Mouse (Mus musculus) monocyte, adult 59 days (primary cell): Measurements from ENCODE around the gene Tnni1. TPM values are rescaled to one million over a fixed set of nuclear protein-coding genes. Genes with fewer than 3 reads are reported as not detected.

Experiments
- total RNA-seq, 2 experiments: library from RNA; stranded (reverse); gene quantifications; one replicate each; pipeline ENCODE4 v1.2.4; 2023

Gene Tnni1
- total RNA-seq, result not detected

DNA sequence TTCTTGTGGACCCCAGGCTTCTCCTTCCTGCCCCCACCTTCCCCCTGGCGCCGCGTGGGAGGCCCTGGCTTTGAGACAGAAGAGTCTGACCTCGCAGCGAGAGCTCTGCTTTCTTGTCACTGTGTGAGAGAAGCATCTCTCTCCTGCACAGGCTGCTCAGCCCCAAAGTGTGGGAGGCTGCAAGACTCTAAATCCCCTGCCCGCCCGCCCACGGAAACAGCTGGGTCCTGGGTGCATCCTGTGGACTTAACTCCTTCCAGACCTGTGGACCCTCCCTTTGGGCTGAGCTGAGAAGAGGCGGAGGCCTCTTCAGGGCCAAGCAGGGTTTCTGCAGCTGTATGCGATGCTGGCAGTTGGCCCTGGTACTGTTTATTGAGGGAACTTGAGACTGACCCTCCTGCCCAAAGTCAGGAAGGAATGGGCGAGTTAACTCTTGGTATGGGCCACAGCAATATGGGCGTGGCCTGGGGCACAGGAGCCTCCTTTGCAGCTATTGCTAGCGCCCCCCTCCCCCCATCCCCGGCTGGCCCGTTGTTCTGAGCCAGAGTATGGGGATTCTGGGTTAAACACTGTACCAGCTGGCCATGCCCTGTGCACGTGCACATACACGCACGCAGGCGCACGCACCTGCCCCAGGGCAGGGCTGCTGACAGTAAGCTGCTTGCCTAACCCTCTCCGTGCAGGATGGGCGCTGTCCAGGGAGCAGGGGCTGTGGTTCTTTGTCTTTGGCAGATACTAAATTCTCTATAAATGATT is at the start of gene Tnni1:
Tnni1 (plus strand) TSS at position 655 of the 756 bp plus-strand sequence.

DNA sequence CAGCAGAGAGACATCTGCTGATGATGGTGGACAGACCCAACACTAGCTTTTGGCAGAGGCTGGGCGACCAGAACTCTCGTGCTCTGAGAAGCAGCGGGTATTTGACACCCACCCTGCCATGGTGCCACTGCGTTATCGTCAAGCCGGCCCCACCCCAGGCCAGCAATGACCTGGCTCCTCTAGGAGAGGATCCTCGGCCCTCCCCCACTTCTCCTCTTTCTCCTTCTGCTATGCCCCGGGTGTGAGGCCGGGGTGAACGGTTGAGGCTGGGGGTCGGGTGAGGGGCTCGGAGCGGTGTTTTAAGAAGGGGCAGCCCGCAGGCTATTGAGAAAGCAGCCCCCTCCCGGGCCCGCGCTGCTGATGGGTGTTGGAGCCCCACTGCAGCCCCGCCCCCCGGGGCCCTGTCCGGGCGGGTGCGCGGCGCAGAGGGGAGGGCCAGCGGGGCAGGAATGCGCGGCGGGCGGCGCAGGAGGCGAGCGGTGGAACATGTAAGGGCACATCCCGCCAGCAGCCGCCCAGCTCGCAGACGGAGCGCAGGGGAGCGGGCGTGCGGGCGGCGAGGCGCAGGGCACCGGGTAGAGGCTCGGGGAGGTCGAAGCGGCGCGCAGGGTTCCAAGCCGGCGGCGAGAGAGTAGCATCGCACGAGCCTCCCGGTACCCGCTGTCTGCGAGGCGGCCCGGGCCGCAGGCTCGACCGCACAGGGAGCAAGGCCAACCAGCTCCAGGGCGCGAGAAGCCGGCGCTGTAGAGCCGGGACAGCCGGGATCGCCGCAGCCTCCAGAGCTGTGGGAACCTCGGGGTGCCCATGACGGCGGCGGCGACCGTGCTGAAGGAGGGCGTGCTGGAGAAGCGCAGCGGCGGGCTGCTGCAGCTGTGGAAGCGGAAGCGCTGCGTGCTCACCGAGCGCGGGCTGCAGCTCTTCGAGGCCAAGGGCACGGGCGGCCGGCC is 13.3 kb upstream of the Tnni1 start, which contains the start of gene Phlda3:
Phlda3 (plus strand) TSS at position 475 of the 947 bp plus-strand sequence.

DNA sequence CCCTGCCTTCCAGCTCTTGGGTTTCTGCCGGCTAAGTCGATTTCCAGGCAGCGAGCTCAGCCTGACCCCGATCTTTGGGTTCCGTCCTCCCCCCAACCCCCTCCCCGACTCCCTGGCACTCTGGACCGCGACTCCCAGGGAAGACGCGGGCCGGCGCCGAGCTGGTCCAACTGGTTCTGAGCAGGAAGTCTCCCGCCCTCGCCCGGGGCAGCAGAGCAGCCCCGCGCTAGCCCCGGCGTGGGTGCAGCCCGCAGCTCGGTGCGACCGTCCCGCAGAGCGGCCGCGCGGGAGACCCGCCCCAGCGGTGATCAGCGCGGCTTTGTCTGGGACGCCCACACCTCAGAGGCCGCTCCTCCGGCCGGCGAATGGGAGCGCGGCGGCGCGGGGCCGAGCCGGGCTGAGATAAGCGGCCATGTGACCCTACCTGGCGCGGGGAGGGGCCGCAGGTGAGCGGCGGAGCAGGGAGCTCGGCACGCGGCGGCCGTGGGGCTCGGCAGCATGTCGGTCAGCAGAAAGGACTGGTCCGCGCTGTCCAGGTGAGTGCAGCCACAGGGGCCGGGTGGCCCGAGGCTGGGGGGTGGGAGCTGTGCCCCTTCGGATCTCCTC is 39.4 kb downstream of the Tnni1 start, which contains the start of gene Lad1:
Lad1 (plus strand) TSS at position 118 of the 606 bp plus-strand sequence.

DNA sequence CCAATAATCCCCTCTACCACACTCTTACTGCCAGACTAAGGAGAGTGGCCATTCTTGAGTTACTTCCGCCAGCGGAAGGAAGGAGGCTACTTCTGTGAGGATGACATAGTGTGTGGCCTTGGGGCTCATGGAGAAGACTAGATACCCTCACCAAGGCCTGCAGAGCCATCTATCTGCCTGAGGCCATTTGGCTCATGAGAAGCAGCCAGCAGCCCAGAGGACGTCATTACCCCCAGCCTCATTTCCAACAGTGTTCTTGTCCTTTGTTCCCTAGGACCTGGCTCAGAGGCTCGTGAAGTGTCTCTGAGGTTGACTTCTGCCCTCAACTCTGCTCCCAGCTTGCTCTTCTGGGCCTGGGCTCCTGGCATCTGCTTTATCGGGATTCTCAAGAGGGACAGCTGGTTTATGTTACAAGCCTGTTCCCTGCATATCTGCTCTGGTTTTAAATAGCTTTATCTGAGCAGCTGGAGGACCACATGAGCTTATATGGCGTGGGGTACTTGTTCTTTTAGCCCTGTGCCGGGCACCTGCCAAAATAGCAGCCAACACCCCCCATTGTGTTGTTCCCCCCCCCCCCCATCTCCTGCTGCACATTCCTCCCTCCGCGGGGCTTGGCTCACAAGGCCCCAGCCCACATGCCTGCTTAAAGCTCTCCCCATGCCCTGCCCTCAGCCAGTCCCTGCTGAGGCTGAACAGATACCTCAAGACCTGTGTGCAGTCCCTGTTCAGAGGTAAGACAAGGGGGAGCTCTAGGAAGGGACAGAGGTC is 56.7 kb downstream of the Tnni1 start, which contains the start of gene Tnnt2:
Tnnt2 (plus strand) TSS at position 639 of the 768 bp plus-strand sequence.

Other genes with a start within 250 kb of the Tnni1 start
- gene Nav1, start 172.1 kb upstream of the Tnni1 start, total RNA-seq, result 100 to 1,000 TPM; 172 to 193 TPM
- gene Csrp1, start 59.4 kb upstream of the Tnni1 start, total RNA-seq, result 10 to 100 TPM; 60.4 to 67.7 TPM
- gene Phlda3, start 13.3 kb upstream of the Tnni1 start, total RNA-seq, result 1 to 10 TPM; 1.3 to 2.4 TPM
- 1 to 10 TPM in 1 of 2 experiments, under 1 TPM in 1; 0.55 to 1.4 TPM for gene Lad1, start 39.2 kb downstream of the Tnni1 start, total RNA-seq
- under 1 TPM in 1 of 2 experiments, not detected in 1; 0.16 TPM for gene Tnnt2, start 56.9 kb downstream of the Tnni1 start, total RNA-seq
- not detected for gene Pkp1, start 139.8 kb downstream of the Tnni1 start, total RNA-seq
- not detected for gene Igfn1, start 226.9 kb downstream of the Tnni1 start, total RNA-seq
- 1 to 10 TPM; 1.7 to 1.9 TPM for gene Tmem9, start 228.7 kb downstream of the Tnni1 start, total RNA-seq